In the genomic region with DNA sequence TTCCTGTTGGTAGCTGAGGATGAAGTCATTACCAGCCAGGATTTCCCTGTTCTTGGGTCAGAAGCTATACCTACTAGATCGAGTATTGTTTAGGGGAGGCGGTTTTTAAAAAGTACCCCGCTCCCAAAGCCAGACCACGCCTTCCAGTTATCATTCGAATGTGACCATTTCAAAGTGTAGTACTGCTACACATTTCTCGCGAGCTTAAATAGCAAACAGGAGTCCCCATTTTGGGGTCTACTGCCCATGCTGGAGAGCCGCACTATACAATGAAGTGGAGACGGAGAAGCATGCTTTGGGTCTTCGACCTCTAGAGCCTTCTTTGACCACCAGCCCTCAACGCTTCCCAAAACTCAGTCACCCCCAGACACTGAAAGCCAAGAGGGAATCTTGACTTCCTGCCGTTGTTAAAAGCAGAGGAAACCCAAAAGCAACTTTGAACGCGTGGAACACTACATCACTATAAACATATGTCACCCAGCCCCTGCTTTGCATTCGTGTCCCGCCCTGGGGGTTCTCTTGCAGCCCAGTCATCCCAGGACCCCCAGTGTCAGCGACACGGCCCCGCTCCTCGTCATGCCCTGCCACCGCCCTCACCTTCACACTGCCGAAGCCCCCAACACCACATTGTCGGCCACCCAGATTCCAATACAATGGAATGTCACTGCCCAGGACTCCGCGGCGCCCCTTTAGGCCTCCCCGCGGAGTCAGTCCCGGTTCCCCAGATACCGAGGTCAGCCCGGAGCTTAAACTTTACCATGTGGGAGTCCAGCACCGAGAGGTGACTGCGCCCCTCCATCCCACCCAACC, we compare ENCODE assay signal across 8 mouse cellular contexts. TPM values are rescaled to one million over a fixed set of nuclear protein-coding genes. Genes with fewer than 3 reads are reported as not detected.
DNase-seq lines count a peak whose midpoint lies in the region; ATAC-seq and TF ChIP-seq lines count a peak whose summit lies in the region.

No protein-coding gene starts in this region.

- H3K4me3 ChIP-seq in limb, embryonic 13.5 days = peak overlapping the region; percentile 93
- peak overlapping the region; percentile 95 for H3K4me3 ChIP-seq in midbrain, embryonic 14.5 days (replicated peaks; ENCODE audit: low read depth, low read length)
- peak overlapping the region; percentile 94 for H3K4me3 ChIP-seq in stomach, postnatal 0 days (ENCODE audit: low read depth, low read length)

- no peak for TF ChIP-seq EP300 in stomach, postnatal 0 days (optimal IDR thresholded peaks at IDR 0.05)

- H3K4me1 ChIP-seq in limb, embryonic 13.5 days = peaks cover 19% of the 10 kb centered on the region
- peaks cover 23% of the 10 kb centered on the region for H3K4me1 ChIP-seq in midbrain, embryonic 14.5 days (ENCODE audit: control insufficient read depth, insufficient read depth, low read length)
- H3K4me1 ChIP-seq in stomach, postnatal 0 days (replicated peaks; ENCODE audit: control insufficient read depth, insufficient read depth) = peaks cover 3% of the 10 kb centered on the region; the same call in 1 of the 2 replicates

- 0 out of 2 replicates have a peak, but pooled peaks have one; percentile 5 for TF ChIP-seq CTCF in stomach, postnatal 0 days (IDR thresholded peaks at IDR 0.05; ENCODE audit: low read depth)

- 0% methylated on average over 32 of the region's 33 CpGs for WGBS in limb, embryonic 13.5 days
- WGBS in midbrain, embryonic 14.5 days = under 1% methylated on average over 33 of the region's 33 CpGs
- 0% methylated on average over 32 of the region's 33 CpGs for WGBS in stomach, postnatal 0 days

- DNase-seq in right cerebral cortex, adult 18-20 months = peak; percentile 18
- DNase-seq in right cerebral cortex, postnatal 14 days = no peak
- peak; percentile 32 to 35 for DNase-seq in cerebellum, postnatal 36 days
- peak; percentile 19 to 39 for DNase-seq in gastrocnemius, postnatal 4 days (ENCODE audit: low spot score in 2 of 2)
- peak; percentile 65 for DNase-seq in midbrain, embryonic 14.5 days
- peak; percentile 61 for DNase-seq in stomach, postnatal 0 days (ENCODE audit: low spot score)

- no peaks in the 10 kb centered on the region for H3K27me3 ChIP-seq in limb, embryonic 13.5 days
- H3K27me3 ChIP-seq in midbrain, embryonic 14.5 days (ENCODE audit: control insufficient read depth, insufficient read depth, low read length) = no peaks in the 10 kb centered on the region
- no peaks in the 10 kb centered on the region for H3K27me3 ChIP-seq in stomach, postnatal 0 days (ENCODE audit: control insufficient read depth, insufficient read depth, low read length)

- H3K27ac ChIP-seq in limb, embryonic 13.5 days = peak overlapping the region; percentile 98
- H3K27ac ChIP-seq in midbrain, embryonic 14.5 days (replicated peaks; ENCODE audit: low read depth, low read length) = peak overlapping the region; percentile 96
- H3K27ac ChIP-seq in stomach, postnatal 0 days (replicated peaks) = peak overlapping the region; percentile 98

- no peaks in the 10 kb centered on the region for H3K9me3 ChIP-seq in limb, embryonic 13.5 days
- H3K9me3 ChIP-seq in midbrain, embryonic 14.5 days (ENCODE audit: control insufficient read depth, low read length) = no peaks in the 10 kb centered on the region
- H3K9me3 ChIP-seq in stomach, postnatal 0 days (ENCODE audit: control insufficient read depth, low read length) = no peaks in the 10 kb centered on the region

- no peaks in the 10 kb centered on the region for H3K36me3 ChIP-seq in limb, embryonic 13.5 days
- H3K36me3 ChIP-seq in midbrain, embryonic 14.5 days (ENCODE audit: control insufficient read depth, insufficient read depth, low read length) = no peaks in the 10 kb centered on the region
- H3K36me3 ChIP-seq in stomach, postnatal 0 days (ENCODE audit: control insufficient read depth, insufficient read depth, low read length) = no peaks in the 10 kb centered on the region

- peak overlapping the region; percentile 82 for H3K4me2 ChIP-seq in limb, embryonic 13.5 days (replicated peaks)
- peak overlapping the region; percentile 66 for H3K4me2 ChIP-seq in midbrain, embryonic 14.5 days (ENCODE audit: low read length)
- H3K4me2 ChIP-seq in stomach, postnatal 0 days (replicated peaks; ENCODE audit: low read depth) = peak overlapping the region; percentile 85

- peak overlapping the region; percentile 98 for H3K9ac ChIP-seq in limb, embryonic 13.5 days
- H3K9ac ChIP-seq in midbrain, embryonic 14.5 days (replicated peaks; ENCODE audit: low read length) = peak overlapping the region; percentile 99
- peak overlapping the region; percentile 98 for H3K9ac ChIP-seq in stomach, postnatal 0 days (ENCODE audit: low read length)

- peak; percentile 39 for ATAC-seq in inflammation-experienced regulatory T-cells, adult 6 months
- peak; percentile 22 for ATAC-seq in limb, embryonic 13.5 days (ENCODE audit: low FRiP score, low read depth)
- ATAC-seq in midbrain, embryonic 14.5 days (ENCODE audit: low FRiP score, low TSS enrichment) = peak; percentile 32
- ATAC-seq in stomach, postnatal 0 days (ENCODE audit: low FRiP score, low TSS enrichment) = peak; percentile 36

RNA-seq across cellular contexts. Expression of a gene that starts 0.8 kb away (rescaled TPM):
- 10 to 100 TPM; 27.6 to 28.5 TPM for total RNA-seq in gastrocnemius, postnatal 4 days (2021)
- 1 to 10 TPM in 2 of 3 experiments, not detected in 1; 1.5 to 1.8 TPM for polyA plus RNA-seq in inflammation-experienced regulatory T-cells, adult 6 months (2017; shearing (Covaris generic))
- polyA plus RNA-seq in limb, embryonic 13.5 days (2015; fragmentation: Nextera tagmentation; extraction: Ambion mirVana) = 11.6 and 12.0 TPM in 2 replicates
- 11.3 and 13.9 TPM in 2 replicates for polyA plus RNA-seq in midbrain, embryonic 14.5 days (2014; fragmentation: Nextera tagmentation; extraction: Ambion mirVana)
- polyA plus RNA-seq in stomach, postnatal 0 days (2015; fragmentation: Nextera tagmentation; extraction: Ambion mirVana) = 2.6 and 3.1 TPM in 2 replicates

RNA-seq across cellular contexts. Expression of a gene that starts 33.9 kb away (rescaled TPM):
- total RNA-seq in gastrocnemius, postnatal 4 days (2021) = 1 to 10 TPM in 1 of 2 experiments, under 1 TPM in 1; 0.78 to 1.6 TPM
- 1 to 10 TPM in 1 of 3 experiments, under 1 TPM in 2; 0.18 to 1.6 (median 0.46) TPM for polyA plus RNA-seq in inflammation-experienced regulatory T-cells, adult 6 months (2017; shearing (Covaris generic))
- 1.5 and 1.7 TPM in 2 replicates for polyA plus RNA-seq in limb, embryonic 13.5 days (2015; fragmentation: Nextera tagmentation; extraction: Ambion mirVana)
- polyA plus RNA-seq in midbrain, embryonic 14.5 days (2014; fragmentation: Nextera tagmentation; extraction: Ambion mirVana) = 0.11 and 0.61 TPM in 2 replicates
- 3.1 and 4.0 TPM in 2 replicates for polyA plus RNA-seq in stomach, postnatal 0 days (2015; fragmentation: Nextera tagmentation; extraction: Ambion mirVana)

RNA-seq across cellular contexts. Expression of a gene that starts 51.8 kb away (rescaled TPM):
- 1 to 10 TPM; 3.1 to 4.1 TPM for total RNA-seq in gastrocnemius, postnatal 4 days (2021)
- 1 to 10 TPM; 2.8 to 7.2 (median 3.0) TPM for polyA plus RNA-seq in inflammation-experienced regulatory T-cells, adult 6 months (2017; shearing (Covaris generic))
- polyA plus RNA-seq in limb, embryonic 13.5 days (2015; fragmentation: Nextera tagmentation; extraction: Ambion mirVana) = 8.1 and 10.9 TPM in 2 replicates
- 6.7 and 9.1 TPM in 2 replicates for polyA plus RNA-seq in midbrain, embryonic 14.5 days (2014; fragmentation: Nextera tagmentation; extraction: Ambion mirVana)
- 5.6 and 6.5 TPM in 2 replicates for polyA plus RNA-seq in stomach, postnatal 0 days (2015; fragmentation: Nextera tagmentation; extraction: Ambion mirVana)
